Mouse (Mus musculus): ENCODE data around the gene Nr4a3.
A peak's percentile ranks its signal among the peaks of the same experiment; 100 is the strongest.

Gene Nr4a3

DNA sequence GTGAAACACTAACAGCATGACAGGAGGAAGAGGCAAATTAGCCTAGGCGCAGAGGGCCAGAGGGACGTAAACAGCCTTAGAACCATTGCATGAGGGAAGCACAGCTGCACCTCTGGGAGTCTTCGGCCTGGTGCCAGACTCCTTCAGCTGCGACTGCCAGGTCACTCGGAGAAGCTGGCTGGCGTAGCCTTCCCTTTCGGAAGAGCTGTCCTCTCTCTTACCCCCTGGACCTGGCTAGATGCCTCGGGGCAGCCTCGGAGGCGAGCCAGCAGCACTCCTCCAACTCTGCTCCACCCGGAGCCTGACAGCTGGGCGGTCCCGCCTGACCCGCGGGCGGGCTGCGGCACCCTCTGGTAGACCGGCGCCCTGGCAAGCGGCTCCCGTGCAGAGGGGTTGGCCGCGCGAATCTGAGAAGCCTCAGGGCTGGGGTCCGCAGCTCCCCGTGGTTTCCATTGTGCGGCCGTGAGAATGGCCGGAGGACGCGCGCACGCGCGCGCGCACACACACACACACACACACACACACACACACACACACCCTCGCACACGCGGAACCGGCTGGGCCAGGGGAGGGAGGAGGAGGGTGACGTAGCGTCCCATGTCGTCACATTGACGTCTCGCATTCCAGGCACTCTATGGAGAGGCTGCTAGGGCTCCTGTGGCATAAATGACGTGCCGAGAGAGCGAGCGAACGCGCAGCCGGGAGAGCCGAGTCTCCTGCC, at the start of gene Nr4a3:
Gene Nr4a3 (plus strand): TSS at position 663 of the 721 bp plus-strand sequence.
- peak; percentile 70 for DNase-seq (ENCODE audit: low read depth)

DNA sequence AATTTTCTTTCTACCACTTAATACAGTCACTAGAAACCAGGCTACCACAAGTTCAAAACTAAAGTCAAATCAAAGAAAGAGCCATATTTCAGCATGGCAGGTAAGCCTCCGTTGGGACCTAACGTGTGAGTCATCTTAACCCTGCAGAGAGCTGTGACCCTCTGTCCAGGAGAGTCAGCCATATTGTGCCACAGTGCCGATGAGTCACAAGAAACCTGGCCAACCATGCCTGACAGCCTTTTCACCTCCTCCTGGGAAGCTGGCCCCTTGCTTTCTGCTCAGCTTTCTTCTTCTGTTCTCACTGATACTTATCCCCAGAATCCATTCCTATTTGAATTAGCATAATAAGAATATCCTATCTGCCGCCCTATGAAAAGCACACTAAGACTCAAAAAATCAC, 42.0 kb upstream of the Nr4a3 start:
- no peak for DNase-seq (ENCODE audit: low read depth)

- no peak for DNase-seq (ENCODE audit: low read depth)
These were observed 41.5 kb upstream of the Nr4a3 start for GRCm38 (mm10) chr4:48003456-48003855.

DNA sequence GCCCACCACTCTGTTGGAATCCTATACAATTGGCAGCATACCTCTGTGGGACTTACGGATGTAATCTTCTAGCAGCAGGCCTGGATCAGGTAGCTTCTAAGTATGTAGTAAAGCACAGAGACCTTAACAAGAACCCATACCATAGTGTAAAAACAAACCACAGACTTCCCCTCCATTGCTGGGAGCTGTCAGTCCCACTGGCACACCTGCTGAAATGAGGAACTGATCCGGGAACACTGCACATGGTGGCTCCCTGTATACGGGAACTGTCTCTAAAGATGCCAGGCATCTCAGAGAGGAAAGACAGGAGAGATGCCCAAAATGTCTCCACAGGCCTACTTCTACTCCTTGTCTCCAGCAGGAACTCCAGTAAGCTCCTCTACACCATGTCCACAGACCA, 38.6 kb upstream of the Nr4a3 start:
- DNase-seq (ENCODE audit: low read depth), result no peak

DNA sequence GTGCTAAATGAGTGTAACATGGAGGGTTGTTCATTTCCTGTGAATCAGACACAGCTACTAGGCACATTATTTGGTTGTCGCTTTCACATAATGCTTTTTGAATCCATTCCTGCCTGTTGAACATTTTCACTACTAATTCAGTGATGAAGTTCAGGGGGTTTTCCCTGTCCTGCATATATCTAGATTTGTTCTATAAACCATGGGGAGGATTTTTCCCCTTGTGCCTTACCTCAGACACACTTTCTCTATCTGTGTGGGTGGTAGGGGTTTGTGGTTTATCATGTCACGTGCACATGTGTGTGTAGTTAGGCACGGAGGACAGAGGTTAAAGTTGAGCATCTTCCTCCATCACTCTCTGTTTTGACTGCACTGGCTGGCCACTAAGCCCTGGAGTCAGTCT, 32.7 kb upstream of the Nr4a3 start:
- DNase-seq (ENCODE audit: low read depth), result no peak

DNA sequence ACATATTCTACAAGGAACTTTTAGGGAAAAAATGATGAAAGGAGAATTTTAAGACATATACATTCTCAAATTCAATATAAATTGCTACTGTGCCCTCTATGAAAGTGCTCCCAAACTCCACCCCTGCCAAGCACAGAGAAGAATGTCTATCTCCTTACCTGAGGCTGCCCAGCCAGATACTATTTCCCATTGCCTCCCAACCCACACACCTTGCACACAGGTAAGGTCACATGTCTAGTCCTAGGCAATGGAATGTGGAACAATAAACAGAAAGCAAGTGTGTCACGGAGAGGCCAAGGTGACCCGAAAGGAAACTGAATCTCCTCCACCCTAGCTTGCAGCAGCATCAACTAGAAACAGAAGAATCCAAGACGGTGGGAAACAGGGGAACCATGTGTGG, 22.0 kb upstream of the Nr4a3 start:
- no peak for DNase-seq (ENCODE audit: low read depth)

- DNase-seq (ENCODE audit: low read depth), result no peak
These were observed 15.3 kb upstream of the Nr4a3 start for GRCm38 (mm10) chr4:48029652-48030051.

DNA sequence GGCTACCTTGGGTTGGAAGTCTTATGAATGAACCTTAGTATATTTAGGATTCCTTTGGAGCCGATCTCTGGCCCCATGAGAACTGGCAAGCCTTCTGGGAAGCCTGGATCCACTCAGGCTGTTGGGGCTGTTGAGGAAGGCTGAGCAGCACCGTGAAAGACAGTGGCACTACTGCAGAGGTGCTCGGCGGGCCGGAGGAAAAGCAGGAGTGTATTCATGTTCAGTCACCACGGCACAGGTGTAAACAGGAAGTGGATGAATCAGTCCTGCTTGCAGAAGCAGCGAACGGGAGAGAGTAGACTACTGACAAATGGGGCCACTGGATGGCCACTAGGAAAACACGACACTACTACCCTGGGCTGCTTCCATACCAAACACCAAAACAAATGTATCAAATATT, 10.7 kb upstream of the Nr4a3 start:
- no peak for DNase-seq (ENCODE audit: low read depth)

DNA sequence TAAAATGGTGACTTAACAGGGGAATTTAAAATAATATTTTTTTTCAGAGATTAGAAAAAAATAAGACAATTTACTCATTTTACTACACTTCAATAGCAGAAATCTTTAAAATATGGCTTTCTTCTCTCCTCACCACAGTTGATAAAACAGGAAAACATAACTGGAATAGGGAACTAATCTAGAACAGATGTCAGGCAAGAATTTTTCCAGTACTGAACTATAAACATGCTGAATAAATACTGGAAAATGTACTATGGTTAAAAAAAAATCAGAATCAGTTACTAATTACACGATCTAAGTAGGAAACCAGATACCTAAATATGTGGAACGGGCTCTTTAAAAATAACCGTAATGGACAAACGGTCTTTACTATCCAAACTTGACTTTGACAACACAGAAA, 7.3 kb upstream of the Nr4a3 start:
- DNase-seq (ENCODE audit: low read depth), result no peak

GRCm38 (mm10) chr4:48038847-48039246, 6.1 kb upstream of the Nr4a3 start:
- DNase-seq (ENCODE audit: low read depth), result no peak

- DNase-seq (ENCODE audit: low read depth), result no peak
These were observed 5.2 kb upstream of the Nr4a3 start for GRCm38 (mm10) chr4:48039736-48040135.

DNA sequence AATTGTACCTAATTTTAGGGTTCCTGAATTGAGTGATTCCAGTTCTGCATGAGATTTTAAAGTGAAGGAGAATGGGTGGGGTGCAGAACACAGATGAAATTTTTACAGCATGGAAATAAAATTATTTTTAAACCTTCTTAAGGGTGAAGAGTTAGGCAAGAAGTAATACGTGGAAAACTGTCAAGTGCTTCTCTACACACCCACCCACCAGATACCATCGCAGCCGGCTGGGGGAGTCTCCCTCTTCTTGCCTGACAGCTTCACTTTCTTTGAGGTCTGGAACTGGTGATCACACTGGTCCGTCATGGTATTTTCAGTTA, 2.5 kb upstream of the Nr4a3 start:
- DNase-seq (ENCODE audit: low read depth), result no peak

DNA sequence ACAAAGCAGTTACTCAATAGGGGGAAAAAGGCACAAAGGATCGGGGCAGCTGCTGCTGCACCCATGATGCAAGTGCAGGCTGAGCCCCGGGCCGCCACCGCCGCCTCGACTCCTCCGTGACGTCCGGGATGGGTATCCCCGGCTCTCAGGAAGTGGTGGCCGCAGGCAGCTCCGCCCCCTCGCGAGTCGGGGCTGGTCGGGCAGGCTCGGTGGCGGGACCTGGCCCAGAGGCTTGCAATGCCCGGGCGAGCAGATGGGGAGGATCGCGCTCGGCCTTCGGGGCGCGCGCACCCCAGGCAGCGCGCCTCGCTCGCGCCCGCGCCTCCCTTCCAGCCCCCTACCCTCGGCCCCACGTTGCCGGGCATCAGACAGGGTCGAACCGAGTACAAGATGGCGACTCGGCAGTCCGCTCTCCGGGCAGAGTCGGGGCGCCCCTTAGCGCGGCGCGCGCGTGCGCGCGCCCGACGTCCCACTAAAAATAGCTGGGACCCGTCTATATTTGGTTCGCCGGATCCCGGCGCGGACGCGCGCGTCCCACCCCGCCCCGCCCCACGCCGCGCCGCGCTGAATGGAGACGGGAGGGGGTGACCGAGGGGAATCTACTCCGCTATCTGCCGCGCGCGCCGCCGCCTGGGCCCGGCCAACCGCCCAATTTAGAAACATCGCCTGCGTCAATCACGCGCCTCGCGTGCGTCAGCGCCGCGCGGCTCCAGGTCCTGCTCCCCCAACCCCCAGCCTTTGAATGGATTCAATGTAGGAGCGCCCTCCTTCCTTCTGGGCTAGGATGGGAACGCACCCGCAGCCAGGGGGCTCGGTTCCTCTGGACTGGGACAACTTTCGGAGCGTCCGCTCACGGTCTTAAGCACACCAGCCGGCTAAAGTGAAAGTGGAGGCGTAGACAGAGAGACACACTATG, 1.9 kb upstream of the Nr4a3 start:
- DNase-seq (ENCODE audit: low read depth), result peak; percentile 83

GRCm38 (mm10) chr4:48044141-48044490, 837 bp upstream of the Nr4a3 start:
- DNase-seq (ENCODE audit: low read depth), result no peak

DNA sequence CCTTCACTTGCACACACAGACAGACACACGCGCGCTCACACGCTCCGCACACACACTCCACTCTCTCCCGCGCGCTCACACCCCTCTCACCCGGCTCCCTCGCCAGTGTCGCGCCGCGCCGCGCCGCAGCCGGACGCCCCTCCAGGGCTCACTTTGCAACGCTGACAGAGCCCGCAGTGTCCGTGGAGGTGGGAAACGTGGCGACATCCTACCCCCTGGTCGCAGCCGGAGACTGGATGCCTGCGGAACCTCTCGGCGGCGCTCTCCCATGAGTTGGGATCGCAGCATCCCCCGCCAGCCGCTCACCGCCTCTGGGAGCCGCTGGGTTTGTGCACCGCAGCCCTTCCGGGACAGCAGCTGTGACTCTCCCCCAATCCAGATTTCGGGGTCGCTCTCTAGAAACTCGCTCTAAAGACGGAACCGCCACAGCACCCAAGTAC, 348 bp downstream of the Nr4a3 start:
- no peak for DNase-seq (ENCODE audit: low read depth)

- DNase-seq (ENCODE audit: low read depth), result no peak
These were observed 938 bp downstream of the Nr4a3 start for GRCm38 (mm10) chr4:48045721-48046460.

GRCm38 (mm10) chr4:48046461-48046901, 1.5 kb downstream of the Nr4a3 start:
- DNase-seq (ENCODE audit: low read depth), result no peak

- no peak for DNase-seq (ENCODE audit: low read depth)
These were observed 2.3 kb downstream of the Nr4a3 start for GRCm38 (mm10) chr4:48047136-48047765.

GRCm38 (mm10) chr4:48047766-48048371, 2.9 kb downstream of the Nr4a3 start:
- DNase-seq (ENCODE audit: low read depth), result no peak

GRCm38 (mm10) chr4:48048456-48049315, 3.7 kb downstream of the Nr4a3 start:
- DNase-seq (ENCODE audit: low read depth), result no peak

- no peak for DNase-seq (ENCODE audit: low read depth)
These were observed 5.1 kb downstream of the Nr4a3 start for GRCm38 (mm10) chr4:48050020-48050419.
